Mouse (Mus musculus): ENCODE measurements around the gene Dnajc16. TPM values are rescaled to one million over a fixed set of nuclear protein-coding genes. Genes with fewer than 3 reads are reported as not detected.

Dnajc16 gene
- polyA plus RNA-seq, 1 experiment from 2014 or later = 5.8 TPM

Other genes starting within 250 kb of the Dnajc16 start
- gene Fblim1, start 184.8 kb downstream of the Dnajc16 start, polyA plus RNA-seq (2014; fragmentation: Nextera tagmentation; extraction: Ambion mirVana) = 31.5 and 34.9 TPM in 2 replicates
- 0.50 and 0.61 TPM in 2 replicates for gene Tmem82, start 172.3 kb downstream of the Dnajc16 start, polyA plus RNA-seq (2014; fragmentation: Nextera tagmentation; extraction: Ambion mirVana)
- gene Slc25a34, start 167.1 kb downstream of the Dnajc16 start, polyA plus RNA-seq (2014; fragmentation: Nextera tagmentation; extraction: Ambion mirVana) = not detected in 2 replicates
- 3.4 and 3.6 TPM in 2 replicates for gene Plekhm2, start 126.0 kb downstream of the Dnajc16 start, polyA plus RNA-seq (2014; fragmentation: Nextera tagmentation; extraction: Ambion mirVana)
- not detected in 2 replicates for gene Rsc1a1, start 105.3 kb downstream of the Dnajc16 start, polyA plus RNA-seq (2014; fragmentation: Nextera tagmentation; extraction: Ambion mirVana)
- gene Ddi2, start 67.5 kb downstream of the Dnajc16 start, polyA plus RNA-seq (2014; fragmentation: Nextera tagmentation; extraction: Ambion mirVana) = 23.0 and 25.7 TPM in 2 replicates
- 0.18 TPM in 1 of 2 replicates, not detected in the other for gene Agmat, start 44.3 kb downstream of the Dnajc16 start, polyA plus RNA-seq (2014; fragmentation: Nextera tagmentation; extraction: Ambion mirVana)
- 19.3 and 21.7 TPM in 2 replicates for gene Casp9, start 2.7 kb upstream of the Dnajc16 start, polyA plus RNA-seq (2014; fragmentation: Nextera tagmentation; extraction: Ambion mirVana)
- gene Cela2a, start 35.2 kb upstream of the Dnajc16 start, polyA plus RNA-seq (2014; fragmentation: Nextera tagmentation; extraction: Ambion mirVana) = not detected in 2 replicates
- gene Ctrc, start 55.4 kb upstream of the Dnajc16 start, polyA plus RNA-seq (2014; fragmentation: Nextera tagmentation; extraction: Ambion mirVana) = not detected in 2 replicates
- 24.4 and 28.5 TPM in 2 replicates for gene Efhd2, start 84.0 kb upstream of the Dnajc16 start, polyA plus RNA-seq (2014; fragmentation: Nextera tagmentation; extraction: Ambion mirVana)
- gene Fhad1, start 224.2 kb upstream of the Dnajc16 start, polyA plus RNA-seq (2014; fragmentation: Nextera tagmentation; extraction: Ambion mirVana) = 1.5 and 1.8 TPM in 2 replicates

All from neural tube, embryonic 11.5 days (tissue).